ENCODE assay signal across 11 mouse cellular contexts in the genomic region with DNA sequence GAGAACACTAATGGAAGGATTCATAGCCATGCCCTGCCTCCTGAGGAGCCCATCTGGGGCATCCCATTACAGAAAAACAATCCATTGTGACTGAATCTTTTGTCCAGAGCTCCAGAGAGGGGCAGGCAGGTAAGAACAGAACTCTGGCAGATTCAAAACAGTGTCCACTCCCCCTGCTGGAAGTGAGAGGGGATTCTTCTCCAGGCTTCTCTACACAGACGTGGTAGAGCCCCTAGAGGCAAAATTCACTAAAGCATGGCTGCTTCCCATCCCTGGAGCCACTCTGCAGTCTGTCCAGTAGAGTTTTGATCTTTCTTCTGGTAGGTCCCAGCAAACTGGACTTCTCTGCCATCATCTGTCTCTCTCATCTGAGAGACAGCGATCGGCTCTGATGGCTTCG. TPM values are rescaled to one million over a fixed set of nuclear protein-coding genes. Genes with fewer than 3 reads are reported as not detected.
A peak's percentile ranks its signal among the peaks of the same experiment; 100 is the strongest.
DNase-seq lines count a peak whose midpoint lies in the region; ATAC-seq and TF ChIP-seq lines count a peak whose summit lies in the region.
"Had no signal": no experiment of that assay in that cellular context is flagged by ENCODE, and none has a peak within 500 bp of the region (broad histone marks: within the 10 kb centered on the region; RNA-seq: fewer than 3 reads in every experiment).

No protein-coding gene starts in this region.

- H3K9me3 ChIP-seq in heart, postnatal 0 days (replicated peaks; ENCODE audit: control insufficient read depth, low read length) = no peaks in the 10 kb centered on the region
- no peaks in the 10 kb centered on the region for H3K9me3 ChIP-seq in liver, postnatal 0 days (ENCODE audit: low read length)
- no peaks in the 10 kb centered on the region for H3K9me3 ChIP-seq in liver, embryonic 12.5 days (replicated peaks)
- H3K9me3 ChIP-seq: limb, embryonic 15.5 days had no signal

- H3K9ac ChIP-seq in heart, postnatal 0 days (replicated peaks; ENCODE audit: low read depth, low read length) = no peak overlapping the region
- H3K9ac ChIP-seq in liver, postnatal 0 days (replicated peaks) = no peak overlapping the region
- H3K9ac ChIP-seq in liver, embryonic 12.5 days = no peak overlapping the region
- H3K9ac ChIP-seq: limb, embryonic 15.5 days had no signal

- no peaks in the 10 kb centered on the region for H3K4me1 ChIP-seq in heart, postnatal 0 days (ENCODE audit: control insufficient read depth, insufficient read depth)
- H3K4me1 ChIP-seq in liver, postnatal 0 days (ENCODE audit: insufficient read depth) = no peaks in the 10 kb centered on the region
- H3K4me1 ChIP-seq in liver, embryonic 12.5 days = no peaks in the 10 kb centered on the region
- H3K4me1 ChIP-seq: limb, embryonic 15.5 days had no signal

- no peak overlapping the region for H3K27ac ChIP-seq in heart, postnatal 0 days (ENCODE audit: low read depth)
- no peak overlapping the region for H3K27ac ChIP-seq in liver, postnatal 0 days (ENCODE audit: low read depth)
- no peak overlapping the region for H3K27ac ChIP-seq in liver, embryonic 12.5 days
- H3K27ac ChIP-seq: limb, embryonic 15.5 days had no signal

- TF ChIP-seq EP300 in heart, postnatal 0 days (IDR thresholded peaks at IDR 0.05; ENCODE audit: low read depth) = no peak
- no peak for TF ChIP-seq EP300 in liver, postnatal 0 days (IDR thresholded peaks at IDR 0.05; ENCODE audit: low read depth)

- intact Hi-C loops in heart, postnatal 14 days (cut with DNase I) = no loop called here

- ATAC-seq in heart, postnatal 0 days (ENCODE audit: insufficient read depth, low read depth) = no peak
- no peak for ATAC-seq in liver, postnatal 0 days
- no peak for ATAC-seq in liver, embryonic 12.5 days
- no peak for ATAC-seq in monocyte, adult 5-6 weeks (replicated peaks; ENCODE audit: insufficient number of reproducible peaks, low FRiP score, low TSS enrichment, poor library complexity, severe bottlenecking)

- 60% methylated on average over 4 of the region's 4 CpGs for WGBS in heart, postnatal 0 days
- WGBS in liver, postnatal 0 days (ENCODE audit: insufficient replicate concordance) = 68% methylated on average over 4 of the region's 4 CpGs
- 59% methylated on average over 4 of the region's 4 CpGs for WGBS in liver, embryonic 12.5 days (ENCODE audit: insufficient replicate concordance)

- no peak overlapping the region for H3K4me3 ChIP-seq in heart, postnatal 0 days (ENCODE audit: low read depth, low read length)
- H3K4me3 ChIP-seq in liver, postnatal 0 days (ENCODE audit: low read depth, low read length) = no peak overlapping the region
- H3K4me3 ChIP-seq in liver, embryonic 12.5 days = no peak overlapping the region
- H3K4me3 ChIP-seq: limb, embryonic 15.5 days had no signal

- peak; percentile 20 for DNase-seq in heart, postnatal 0 days (ENCODE audit: low spot score)
- DNase-seq in heart, postnatal 14 days = no peak
- DNase-seq in liver, postnatal 0 days = no peak
- peak; percentile 49 for DNase-seq in NIH3T3 (ENCODE audit: low read depth)
- peak; percentile 32 for DNase-seq in kidney, postnatal 10 days
- no peak for DNase-seq in spleen, adult 12 weeks (ENCODE audit: low spot score)
- DNase-seq: adrenal gland, postnatal 36 days had no signal

- H3K27me3 ChIP-seq in heart, postnatal 0 days (ENCODE audit: control insufficient read depth, insufficient read depth, low read length) = peaks cover 6% of the 10 kb centered on the region; the same call in 1 of the 2 replicates
- no peaks in the 10 kb centered on the region for H3K27me3 ChIP-seq in liver, postnatal 0 days (ENCODE audit: insufficient read depth, low read length)
- H3K27me3 ChIP-seq in liver, embryonic 12.5 days (replicated peaks) = peaks cover 3% of the 10 kb centered on the region
- H3K27me3 ChIP-seq: limb, embryonic 15.5 days had no signal

- peak; percentile 32 for TF ChIP-seq CTCF in heart, postnatal 0 days (IDR thresholded peaks at IDR 0.05; ENCODE audit: low read depth)
- TF ChIP-seq CTCF in liver, postnatal 0 days (IDR thresholded peaks at IDR 0.05; ENCODE audit: low read depth) = peak; percentile 31

- H3K36me3 ChIP-seq in heart, postnatal 0 days (replicated peaks; ENCODE audit: control insufficient read depth, insufficient read depth, low read length) = no peaks in the 10 kb centered on the region
- no peaks in the 10 kb centered on the region for H3K36me3 ChIP-seq in liver, postnatal 0 days (replicated peaks; ENCODE audit: insufficient read depth, low read length)
- H3K36me3 ChIP-seq in liver, embryonic 12.5 days = no peaks in the 10 kb centered on the region
- H3K36me3 ChIP-seq: limb, embryonic 15.5 days had no signal

- no peak overlapping the region for H3K4me2 ChIP-seq in heart, postnatal 0 days (ENCODE audit: low read depth, low read length)
- no peak overlapping the region for H3K4me2 ChIP-seq in liver, postnatal 0 days (ENCODE audit: low read depth, low read length)
- no peak overlapping the region for H3K4me2 ChIP-seq in liver, embryonic 12.5 days
- H3K4me2 ChIP-seq: limb, embryonic 15.5 days had no signal

RNA-seq across cellular contexts. Expression of gene Krt5, which starts 8.6 kb away (rescaled TPM):
- 7.4 TPM in 1 of 2 replicates, not detected in the other for total RNA-seq in heart, postnatal 0 days (2014; rRNA removed; ENCODE audit: low replicate concordance)
- polyA plus RNA-seq in heart, postnatal 0 days (2015; fragmentation: Nextera tagmentation; extraction: Ambion mirVana) = 0.05 TPM in 1 of 2 replicates, not detected in the other
- total RNA-seq in heart, postnatal 14 days (2021) = 1 to 10 TPM in 1 of 2 experiments, under 1 TPM in 1; 0.33 to 2.1 TPM
- polyA plus RNA-seq in liver, postnatal 0 days (2015; fragmentation: Nextera tagmentation; extraction: Ambion mirVana) = not detected in 2 replicates
- polyA plus RNA-seq in liver, embryonic 12.5 days (2016; fragmentation: Nextera tagmentation; extraction: Ambion mirVana) = 0.08 and 0.38 TPM in 2 replicates
- not detected in 3 replicates for total RNA-seq in monocyte, adult 5-6 weeks (2017)
- total RNA-seq: adrenal gland, postnatal 36 days had no signal
- polyA plus RNA-seq: heart, embryonic 14.5 days had no signal

RNA-seq across cellular contexts. Expression of gene Krt6a, which starts 10.0 kb away (rescaled TPM):
- 2.8 TPM in 1 of 2 replicates, not detected in the other for total RNA-seq in heart, postnatal 0 days (2014; rRNA removed; ENCODE audit: low replicate concordance)
- polyA plus RNA-seq in heart, postnatal 0 days (2015; fragmentation: Nextera tagmentation; extraction: Ambion mirVana) = not detected in 2 replicates
- total RNA-seq in heart, postnatal 14 days (2021) = not detected
- polyA plus RNA-seq in liver, postnatal 0 days (2015; fragmentation: Nextera tagmentation; extraction: Ambion mirVana) = not detected in 2 replicates
- polyA plus RNA-seq in liver, embryonic 12.5 days (2016; fragmentation: Nextera tagmentation; extraction: Ambion mirVana) = not detected in 2 replicates
- not detected in 3 replicates for total RNA-seq in monocyte, adult 5-6 weeks (2017)
- total RNA-seq: adrenal gland, postnatal 36 days had no signal
- polyA plus RNA-seq: heart, embryonic 14.5 days had no signal

RNA-seq across cellular contexts. Expression of gene Krt6b, which starts 24.0 kb away (rescaled TPM):
- total RNA-seq in heart, postnatal 0 days (2014; rRNA removed; ENCODE audit: low replicate concordance) = not detected in 2 replicates
- 0.07 TPM in 1 of 2 replicates, not detected in the other for polyA plus RNA-seq in heart, postnatal 0 days (2015; fragmentation: Nextera tagmentation; extraction: Ambion mirVana)
- under 1 TPM in 1 of 2 experiments, not detected in 1; 0.22 TPM for total RNA-seq in heart, postnatal 14 days (2021)
- not detected in 2 replicates for polyA plus RNA-seq in liver, postnatal 0 days (2015; fragmentation: Nextera tagmentation; extraction: Ambion mirVana)
- not detected in 2 replicates for polyA plus RNA-seq in liver, embryonic 12.5 days (2016; fragmentation: Nextera tagmentation; extraction: Ambion mirVana)
- not detected in 3 replicates for total RNA-seq in monocyte, adult 5-6 weeks (2017)
- total RNA-seq: adrenal gland, postnatal 36 days had no signal
- polyA plus RNA-seq: heart, embryonic 14.5 days had no signal

RNA-seq across cellular contexts. Expression of gene Krt71, which starts 38.8 kb away (rescaled TPM):
- total RNA-seq in heart, postnatal 0 days (2014; rRNA removed; ENCODE audit: low replicate concordance) = not detected in 2 replicates
- not detected in 2 replicates for polyA plus RNA-seq in heart, postnatal 0 days (2015; fragmentation: Nextera tagmentation; extraction: Ambion mirVana)
- not detected for total RNA-seq in heart, postnatal 14 days (2021)
- polyA plus RNA-seq in liver, postnatal 0 days (2015; fragmentation: Nextera tagmentation; extraction: Ambion mirVana) = not detected in 2 replicates
- polyA plus RNA-seq in liver, embryonic 12.5 days (2016; fragmentation: Nextera tagmentation; extraction: Ambion mirVana) = not detected in 2 replicates
- total RNA-seq in monocyte, adult 5-6 weeks (2017) = not detected in 3 replicates
- total RNA-seq: adrenal gland, postnatal 36 days had no signal
- polyA plus RNA-seq: heart, embryonic 14.5 days; limb, embryonic 15.5 days had no signal

RNA-seq across cellular contexts. Expression of gene Gm5478, which starts 56.9 kb away (rescaled TPM):
- total RNA-seq in heart, postnatal 0 days (2014; rRNA removed; ENCODE audit: low replicate concordance) = not detected in 2 replicates
- not detected in 2 replicates for polyA plus RNA-seq in heart, postnatal 0 days (2015; fragmentation: Nextera tagmentation; extraction: Ambion mirVana)
- not detected for total RNA-seq in heart, postnatal 14 days (2021)
- not detected in 2 replicates for polyA plus RNA-seq in liver, postnatal 0 days (2015; fragmentation: Nextera tagmentation; extraction: Ambion mirVana)
- not detected in 2 replicates for polyA plus RNA-seq in liver, embryonic 12.5 days (2016; fragmentation: Nextera tagmentation; extraction: Ambion mirVana)
- not detected in 3 replicates for total RNA-seq in monocyte, adult 5-6 weeks (2017)
- total RNA-seq: adrenal gland, postnatal 36 days had no signal
- polyA plus RNA-seq: heart, embryonic 14.5 days; limb, embryonic 15.5 days had no signal

Comparison
In these comparisons a context has a peak if more than half of its experiments do, and no peak if none do; other contexts are left out.
1. DNase-seq: peak in heart, postnatal 0 days (single experiment), NIH3T3 (single experiment) and kidney, postnatal 10 days (single experiment); none in heart, postnatal 14 days (0 of 2), liver, postnatal 0 days (single experiment) and spleen, adult 12 weeks (single experiment).